Mouse (Mus musculus) thymus, adult 2 months (tissue): Measurements from ENCODE around the gene Metap2.

ENCODE experiments used
- CTCF ChIP-seq: fragments of 200-500 bp; IDR thresholded peaks from 2 replicates; pipeline ENCODE4 v1.5.1; 2012; ENCODE audit warnings: mild to moderate bottlenecking, control low read depth, low read length, moderate library complexity, borderline replicate concordance; ENCODE audit not compliant: control insufficient read depth, poor library complexity, insufficient read depth; ENCODE audit errors: extremely low read depth
- POLR2A ChIP-seq: fragments of 200-500 bp; IDR thresholded peaks from 2 replicates; pipeline ENCODE4 v1.6.1; 2012; ENCODE audit warnings: mild to moderate bottlenecking, low read length, control low read depth, moderate library complexity; ENCODE audit not compliant: control insufficient read depth, poor library complexity, insufficient read depth; ENCODE audit errors: extremely low read depth

- TF ChIP-seq CTCF: no peak
- TF ChIP-seq POLR2A: no peak
Measured at GRCm38 (mm10) chr10:93830931-93831729, 65.8 kb downstream of the Metap2 start, which contains the start of gene Usp44.
